Mouse (Mus musculus) cerebellum, adult 2 months (tissue): ENCODE measurements around the gene Rarb.

Experiments
- CTCF ChIP-seq: fragments of 200-500 bp; IDR thresholded peaks from 2 replicates; pipeline ENCODE4 v1.5.1; 2011; ENCODE audit warnings: low read depth, mild to moderate bottlenecking, control low read depth, low read length, moderate library complexity, borderline replicate concordance; ENCODE audit not compliant: insufficient read depth
- POLR2A ChIP-seq: fragments of 200-500 bp; IDR thresholded peaks from 2 replicates; pipeline ENCODE4 v1.6.1; 2011; ENCODE audit warnings: low read length, control low read depth, borderline replicate concordance; ENCODE audit not compliant: insufficient read depth

DNA sequence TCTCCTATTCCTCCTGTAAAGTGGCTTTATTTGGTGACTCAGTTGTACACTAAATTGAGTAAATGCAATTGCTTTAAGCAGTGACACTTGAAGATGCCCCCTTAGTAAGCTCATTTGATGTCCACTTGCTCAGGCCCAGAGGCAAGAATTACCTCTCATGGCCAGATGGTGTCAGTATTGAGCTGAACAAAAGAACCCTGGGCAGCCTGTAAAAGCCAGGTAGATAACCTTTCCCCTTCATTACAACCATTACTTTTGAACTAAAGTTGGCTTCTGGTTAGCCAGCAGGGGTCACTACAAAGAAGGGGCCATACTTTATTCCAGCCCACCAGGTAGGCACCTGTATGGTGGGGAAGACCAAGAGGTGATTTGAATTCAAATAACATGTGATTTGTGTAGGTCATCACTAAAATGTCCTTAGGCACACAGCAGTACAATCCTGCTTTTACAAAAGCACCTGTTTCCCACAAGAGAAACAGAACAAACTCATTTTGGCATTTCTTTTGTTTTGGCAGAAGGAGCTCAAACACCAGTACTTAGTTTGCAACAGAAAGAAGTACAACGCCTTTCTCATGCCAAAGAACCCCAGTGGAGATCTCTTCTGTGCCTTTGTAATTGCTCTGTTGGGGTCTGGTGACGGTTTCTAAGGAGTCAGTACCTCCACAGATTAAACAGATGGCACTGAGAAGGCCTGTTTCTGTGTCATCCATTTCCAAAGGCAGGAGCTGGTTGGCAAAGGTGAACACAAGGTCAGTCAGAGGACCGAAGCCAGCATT is 384.4 kb downstream of the Rarb start:
- peak; percentile 70 for TF ChIP-seq CTCF
- TF ChIP-seq POLR2A, result no peak
